Mouse (Mus musculus): Measurements from ENCODE around the gene Taar8b. TPM values are rescaled to one million over a fixed set of nuclear protein-coding genes. Genes with fewer than 3 reads are reported as not detected.
A peak's percentile ranks its signal among the peaks of the same experiment; 100 is the strongest.
"Not testable (repeated sequence)": the region's sequence is repeated elsewhere in the genome, so short reads cannot be mapped to it uniquely, and the experiment has no call there.

The Taar8b gene
- total RNA-seq (2017), result not detected in 2 replicates

- ATAC-seq (replicated peaks in 1 of 2; ENCODE audit: insufficient read depth in 1 of 2, low FRiP score in 2 of 2, low TSS enrichment in 1 of 2, low read depth in 1 of 2, poor library complexity in 2 of 2, severe bottlenecking in 2 of 2), result no peak
Observed at GRCm38 (mm10) chr10:24092194-24092593, at the start of gene Taar8b. TSS of gene Taar8b (minus strand) at chr10:24092294.

GRCm38 (mm10) chr10:24138623-24139261, 46.6 kb upstream of the Taar8b start:
- ATAC-seq (replicated peaks in 1 of 2; ENCODE audit: insufficient read depth in 1 of 2, low FRiP score in 2 of 2, low TSS enrichment in 1 of 2, low read depth in 1 of 2, poor library complexity in 2 of 2, severe bottlenecking in 2 of 2), result no peak

- no peak for ATAC-seq (replicated peaks in 1 of 2; ENCODE audit: insufficient read depth in 1 of 2, low FRiP score in 2 of 2, low TSS enrichment in 1 of 2, low read depth in 1 of 2, poor library complexity in 2 of 2, severe bottlenecking in 2 of 2)
Observed at GRCm38 (mm10) chr10:24134071-24134645, 42.1 kb upstream of the Taar8b start.

GRCm38 (mm10) chr10:24133132-24133531, 41.0 kb upstream of the Taar8b start:
- ATAC-seq (replicated peaks in 1 of 2; ENCODE audit: insufficient read depth in 1 of 2, low FRiP score in 2 of 2, low TSS enrichment in 1 of 2, low read depth in 1 of 2, poor library complexity in 2 of 2, severe bottlenecking in 2 of 2), result peak; percentile 82 to 90

GRCm38 (mm10) chr10:24132273-24132672, 40.2 kb upstream of the Taar8b start:
- ATAC-seq (replicated peaks in 1 of 2; ENCODE audit: insufficient read depth in 1 of 2, low FRiP score in 2 of 2, low TSS enrichment in 1 of 2, low read depth in 1 of 2, poor library complexity in 2 of 2, severe bottlenecking in 2 of 2), result no peak

- peak; percentile 74 to 82 for ATAC-seq (replicated peaks in 1 of 2; ENCODE audit: insufficient read depth in 1 of 2, low FRiP score in 2 of 2, low TSS enrichment in 1 of 2, low read depth in 1 of 2, poor library complexity in 2 of 2, severe bottlenecking in 2 of 2)
Observed at GRCm38 (mm10) chr10:24131451-24132262, 39.6 kb upstream of the Taar8b start.

- ATAC-seq (replicated peaks in 1 of 2; ENCODE audit: insufficient read depth in 1 of 2, low FRiP score in 2 of 2, low TSS enrichment in 1 of 2, low read depth in 1 of 2, poor library complexity in 2 of 2, severe bottlenecking in 2 of 2), result peak in 1 of 2 experiments; percentile 68; a peak in 2 of 4 replicates
Observed at GRCm38 (mm10) chr10:24111116-24111778, 19.2 kb upstream of the Taar8b start.

- ATAC-seq (replicated peaks in 1 of 2; ENCODE audit: insufficient read depth in 1 of 2, low FRiP score in 2 of 2, low TSS enrichment in 1 of 2, low read depth in 1 of 2, poor library complexity in 2 of 2, severe bottlenecking in 2 of 2), result not testable (repeated sequence)
Observed at GRCm38 (mm10) chr10:24109434-24109833, 17.3 kb upstream of the Taar8b start, which contains the start of gene Taar9. TSS of gene Taar9 (minus strand) at chr10:24109534.

GRCm38 (mm10) chr10:24108236-24108635, 16.1 kb upstream of the Taar8b start:
- ATAC-seq (replicated peaks in 1 of 2; ENCODE audit: insufficient read depth in 1 of 2, low FRiP score in 2 of 2, low TSS enrichment in 1 of 2, low read depth in 1 of 2, poor library complexity in 2 of 2, severe bottlenecking in 2 of 2), result no peak

GRCm38 (mm10) chr10:24107747-24108146, 15.7 kb upstream of the Taar8b start:
- ATAC-seq (replicated peaks in 1 of 2; ENCODE audit: insufficient read depth in 1 of 2, low FRiP score in 2 of 2, low TSS enrichment in 1 of 2, low read depth in 1 of 2, poor library complexity in 2 of 2, severe bottlenecking in 2 of 2), result peak; percentile 39 to 49; a peak in 2 of 4 replicates

- not testable (repeated sequence) for ATAC-seq (replicated peaks in 1 of 2; ENCODE audit: insufficient read depth in 1 of 2, low FRiP score in 2 of 2, low TSS enrichment in 1 of 2, low read depth in 1 of 2, poor library complexity in 2 of 2, severe bottlenecking in 2 of 2)
Observed at GRCm38 (mm10) chr10:24103299-24103698, 11.2 kb upstream of the Taar8b start.

- ATAC-seq (replicated peaks in 1 of 2; ENCODE audit: insufficient read depth in 1 of 2, low FRiP score in 2 of 2, low TSS enrichment in 1 of 2, low read depth in 1 of 2, poor library complexity in 2 of 2, severe bottlenecking in 2 of 2), result not testable (repeated sequence)
Observed at GRCm38 (mm10) chr10:24101812-24102211, 9.7 kb upstream of the Taar8b start, which contains the start of gene Taar8c. TSS of gene Taar8c (minus strand) at chr10:24101912.

GRCm38 (mm10) chr10:24097010-24097409, 4.9 kb upstream of the Taar8b start:
- not testable (repeated sequence) for ATAC-seq (replicated peaks in 1 of 2; ENCODE audit: insufficient read depth in 1 of 2, low FRiP score in 2 of 2, low TSS enrichment in 1 of 2, low read depth in 1 of 2, poor library complexity in 2 of 2, severe bottlenecking in 2 of 2)

- ATAC-seq (replicated peaks in 1 of 2; ENCODE audit: insufficient read depth in 1 of 2, low FRiP score in 2 of 2, low TSS enrichment in 1 of 2, low read depth in 1 of 2, poor library complexity in 2 of 2, severe bottlenecking in 2 of 2), result no peak
Observed at GRCm38 (mm10) chr10:24087168-24087567, 4.9 kb downstream of the Taar8b start.

GRCm38 (mm10) chr10:24086555-24086954, 5.5 kb downstream of the Taar8b start:
- ATAC-seq (replicated peaks in 1 of 2; ENCODE audit: insufficient read depth in 1 of 2, low FRiP score in 2 of 2, low TSS enrichment in 1 of 2, low read depth in 1 of 2, poor library complexity in 2 of 2, severe bottlenecking in 2 of 2), result no peak

GRCm38 (mm10) chr10:24085936-24086335, 6.2 kb downstream of the Taar8b start:
- ATAC-seq (replicated peaks in 1 of 2; ENCODE audit: insufficient read depth in 1 of 2, low FRiP score in 2 of 2, low TSS enrichment in 1 of 2, low read depth in 1 of 2, poor library complexity in 2 of 2, severe bottlenecking in 2 of 2), result no peak

- peak; percentile 66 to 73; a peak in 3 of 4 replicates for ATAC-seq (replicated peaks in 1 of 2; ENCODE audit: insufficient read depth in 1 of 2, low FRiP score in 2 of 2, low TSS enrichment in 1 of 2, low read depth in 1 of 2, poor library complexity in 2 of 2, severe bottlenecking in 2 of 2)
Observed at GRCm38 (mm10) chr10:24080166-24080565, 11.9 kb downstream of the Taar8b start.
